Mouse (Mus musculus): ENCODE measurements at regions not wholly inside any gene's neighbourhood (a gene's known extent, or its start where the extent isn't known, plus 50 kb on each side); places are given as distances from the start of the nearest gene placed in this dataset.

- Histone ChIP-seq H3K4me1 (ENCODE audit: control insufficient read depth, insufficient read depth, low read length) (no peaks in the 10 kb centered on the region), H3K4me3 (ENCODE audit: insufficient read depth, low read length) (no peak overlapping the region), H3K27ac (ENCODE audit: insufficient read depth, low read depth, low read length) (no peak overlapping the region)
- no peak for TF ChIP-seq POLR2A (IDR thresholded peaks at IDR 0.05; ENCODE audit: borderline replicate concordance, low read depth, low read length)
- TF ChIP-seq CTCF (IDR thresholded peaks at IDR 0.05; ENCODE audit: low read depth, low read length), result no peak
Observed at GRCm38 (mm10) chr3:131943436-131943835, 141.7 kb upstream of the Dkk2 start.

DNA sequence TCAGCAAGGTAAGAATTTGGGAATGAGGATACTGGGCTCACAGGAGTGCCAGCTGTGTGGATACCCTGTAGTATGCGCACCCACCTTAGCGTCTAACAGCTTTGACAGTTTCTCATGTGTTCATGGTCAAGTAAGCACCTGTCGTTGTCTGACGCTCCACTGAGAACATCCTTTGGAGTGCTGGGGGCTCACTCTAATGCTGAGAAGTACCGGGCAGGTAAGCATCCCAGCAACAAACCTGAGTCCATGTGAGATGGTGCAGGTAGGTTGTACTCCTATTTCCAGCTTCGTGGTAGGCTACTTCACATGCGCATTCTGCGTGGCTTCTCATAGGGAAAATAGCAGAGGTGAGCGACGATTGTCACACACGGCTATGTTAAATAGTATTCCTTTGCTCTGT is 129.3 kb upstream of the Dkk2 start:
- Histone ChIP-seq H3K4me1 (ENCODE audit: control insufficient read depth, insufficient read depth, low read length) (no peaks in the 10 kb centered on the region), H3K27ac (ENCODE audit: insufficient read depth, low read depth, low read length) (no peak overlapping the region), H3K4me3 (ENCODE audit: insufficient read depth, low read length) (no peak overlapping the region)
- TF ChIP-seq CTCF (IDR thresholded peaks at IDR 0.05; ENCODE audit: low read depth, low read length) (no peak), POLR2A (IDR thresholded peaks at IDR 0.05; ENCODE audit: borderline replicate concordance, low read depth, low read length) (no peak)

DNA sequence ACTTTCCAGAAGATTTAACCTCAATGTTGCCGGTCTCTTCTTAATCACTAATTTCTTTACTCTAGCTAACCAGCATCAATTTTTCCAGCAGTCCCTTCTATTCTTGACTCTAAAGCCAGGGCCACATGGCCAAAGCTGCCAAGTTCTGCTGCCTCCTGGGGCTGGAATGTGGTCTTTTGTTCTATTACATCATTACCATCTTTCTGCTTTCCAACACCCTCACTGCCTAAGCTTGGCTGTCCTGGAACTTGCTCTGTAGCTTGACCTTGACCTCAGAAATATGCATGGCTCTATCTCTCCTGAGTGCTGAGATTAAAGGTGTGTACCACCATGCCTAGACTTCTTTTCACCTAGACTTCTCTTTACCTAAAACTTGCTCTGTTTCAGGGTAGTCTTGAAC is 124.5 kb upstream of the Dkk2 start:
- Histone ChIP-seq H3K4me3 (ENCODE audit: insufficient read depth, low read length) (no peak overlapping the region), H3K27ac (ENCODE audit: insufficient read depth, low read depth, low read length) (no peak overlapping the region), H3K4me1 (ENCODE audit: control insufficient read depth, insufficient read depth, low read length) (peaks cover 4% of the 10 kb centered on the region)
- TF ChIP-seq CTCF (IDR thresholded peaks at IDR 0.05; ENCODE audit: low read depth, low read length) (no peak), POLR2A (IDR thresholded peaks at IDR 0.05; ENCODE audit: borderline replicate concordance, low read depth, low read length) (no peak)

- H3K27ac ChIP-seq (ENCODE audit: insufficient read depth, low read depth, low read length), result no peak overlapping the region
- TF ChIP-seq POLR2A (IDR thresholded peaks at IDR 0.05; ENCODE audit: borderline replicate concordance, low read depth, low read length), result no peak
- TF ChIP-seq CTCF (IDR thresholded peaks at IDR 0.05; ENCODE audit: low read depth, low read length), result no peak
- H3K4me1 ChIP-seq (ENCODE audit: control insufficient read depth, insufficient read depth, low read length), result peaks cover 5% of the 10 kb centered on the region
- H3K4me3 ChIP-seq (ENCODE audit: insufficient read depth, low read length), result no peak overlapping the region
Observed at GRCm38 (mm10) chr3:131961571-131961970, 123.5 kb upstream of the Dkk2 start.

GRCm38 (mm10) chr3:131962870-131963269 is 122.2 kb upstream of the Dkk2 start:
- TF ChIP-seq POLR2A (IDR thresholded peaks at IDR 0.05; ENCODE audit: borderline replicate concordance, low read depth, low read length), result no peak
- no peak for TF ChIP-seq CTCF (IDR thresholded peaks at IDR 0.05; ENCODE audit: low read depth, low read length)
- Histone ChIP-seq H3K27ac (ENCODE audit: insufficient read depth, low read depth, low read length) (no peak overlapping the region), H3K4me1 (ENCODE audit: control insufficient read depth, insufficient read depth, low read length) (peaks cover 5% of the 10 kb centered on the region)

GRCm38 (mm10) chr3:131964952-131965351 is 120.1 kb upstream of the Dkk2 start:
- no peak overlapping the region for H3K27ac ChIP-seq (ENCODE audit: insufficient read depth, low read depth, low read length)
- no peak for TF ChIP-seq POLR2A (IDR thresholded peaks at IDR 0.05; ENCODE audit: borderline replicate concordance, low read depth, low read length)
- no peak for TF ChIP-seq CTCF (IDR thresholded peaks at IDR 0.05; ENCODE audit: low read depth, low read length)
- peaks cover 5% of the 10 kb centered on the region for H3K4me1 ChIP-seq (ENCODE audit: control insufficient read depth, insufficient read depth, low read length)
- no peak overlapping the region for H3K4me3 ChIP-seq (ENCODE audit: insufficient read depth, low read length)

More at GRCm38 (mm10) chr3:131962870-131963269, 122.2 kb upstream of the Dkk2 start:
- H3K4me3 ChIP-seq (ENCODE audit: insufficient read depth, low read length), result no peak overlapping the region

DNA sequence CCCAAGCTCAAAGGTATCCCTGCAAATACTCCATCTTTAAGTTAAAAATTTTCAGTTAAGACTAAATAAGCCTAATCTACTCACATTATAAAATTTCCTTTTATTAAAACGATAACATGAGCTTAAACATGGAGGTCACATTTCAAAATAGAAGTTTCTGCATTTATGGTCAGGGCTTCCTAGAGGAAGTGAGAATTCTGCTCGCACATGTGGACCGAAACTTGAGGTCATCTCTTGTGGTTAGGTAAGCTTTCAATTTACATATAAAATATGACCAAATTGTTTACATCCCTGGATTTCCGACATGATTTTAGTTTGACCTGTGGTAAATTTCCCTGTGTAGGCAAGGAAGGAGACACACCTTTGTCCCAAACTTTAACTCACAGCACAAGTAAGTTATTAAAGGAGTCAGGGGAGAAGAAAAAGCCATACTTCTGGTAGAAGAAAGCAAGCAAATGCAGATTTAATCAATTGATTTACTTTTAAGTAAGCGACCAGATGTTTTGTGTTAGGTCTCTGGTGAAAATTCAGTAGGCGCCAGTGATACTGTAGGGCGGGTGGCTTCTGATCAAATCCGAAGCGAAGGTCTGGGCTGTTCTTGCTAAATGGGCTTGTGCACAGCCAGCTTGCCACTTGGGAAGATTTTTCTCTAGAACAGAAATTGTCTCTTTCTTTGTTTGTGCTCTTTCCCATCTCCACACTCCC is 119.5 kb upstream of the Dkk2 start:
- no peak for TF ChIP-seq CTCF (IDR thresholded peaks at IDR 0.05; ENCODE audit: low read depth, low read length)
- no peak for TF ChIP-seq POLR2A (IDR thresholded peaks at IDR 0.05; ENCODE audit: borderline replicate concordance, low read depth, low read length)
- H3K4me3 ChIP-seq (ENCODE audit: insufficient read depth, low read length), result no peak overlapping the region
- H3K27ac ChIP-seq (ENCODE audit: insufficient read depth, low read depth, low read length), result no peak overlapping the region
- H3K4me1 ChIP-seq (ENCODE audit: control insufficient read depth, insufficient read depth, low read length), result peaks cover 5% of the 10 kb centered on the region

DNA sequence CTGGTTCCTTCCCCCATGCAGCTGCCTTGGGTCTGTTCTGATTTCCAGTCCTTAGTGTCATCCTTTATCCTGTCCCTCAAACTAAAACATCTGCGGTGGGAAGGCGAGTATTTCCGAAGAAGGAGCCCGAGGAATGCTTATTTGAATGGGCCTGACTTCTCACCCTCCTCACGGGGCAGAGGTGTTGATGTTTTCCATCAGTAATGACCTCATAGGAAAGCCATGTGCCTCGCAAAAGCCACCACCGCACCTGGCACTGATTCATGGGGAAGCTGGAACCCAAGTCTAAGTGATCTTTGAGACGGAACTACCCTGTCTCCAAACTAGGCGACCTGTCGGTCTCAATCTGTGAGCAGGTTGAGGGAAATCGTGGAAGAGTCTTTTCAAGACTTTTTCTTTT is 117.8 kb upstream of the Dkk2 start:
- Histone ChIP-seq H3K4me1 (ENCODE audit: control insufficient read depth, insufficient read depth, low read length) (peaks cover 5% of the 10 kb centered on the region), H3K4me3 (ENCODE audit: insufficient read depth, low read length) (no peak overlapping the region), H3K27ac (ENCODE audit: insufficient read depth, low read depth, low read length) (no peak overlapping the region)
- TF ChIP-seq POLR2A (IDR thresholded peaks at IDR 0.05; ENCODE audit: borderline replicate concordance, low read depth, low read length) (no peak), CTCF (IDR thresholded peaks at IDR 0.05; ENCODE audit: low read depth, low read length) (no peak)

- Histone ChIP-seq H3K4me3 (ENCODE audit: insufficient read depth, low read length) (no peak overlapping the region), H3K27ac (ENCODE audit: insufficient read depth, low read depth, low read length) (no peak overlapping the region), H3K4me1 (ENCODE audit: control insufficient read depth, insufficient read depth, low read length) (no peaks in the 10 kb centered on the region; the same call in 1 of the 2 replicates)
- TF ChIP-seq CTCF (IDR thresholded peaks at IDR 0.05; ENCODE audit: low read depth, low read length) (no peak), POLR2A (IDR thresholded peaks at IDR 0.05; ENCODE audit: borderline replicate concordance, low read depth, low read length) (no peak)
Observed at GRCm38 (mm10) chr3:131970827-131971226, 114.3 kb upstream of the Dkk2 start.

- TF ChIP-seq POLR2A (IDR thresholded peaks at IDR 0.05; ENCODE audit: borderline replicate concordance, low read depth, low read length) (no peak), CTCF (IDR thresholded peaks at IDR 0.05; ENCODE audit: low read depth, low read length) (peak; percentile 77)
- no peak overlapping the region for H3K27ac ChIP-seq (ENCODE audit: insufficient read depth, low read depth, low read length)
- H3K4me1 ChIP-seq (ENCODE audit: control insufficient read depth, insufficient read depth, low read length), result no peaks in the 10 kb centered on the region
- no peak overlapping the region for H3K4me3 ChIP-seq (ENCODE audit: insufficient read depth, low read length)
Observed at GRCm38 (mm10) chr3:131975940-131976628, 109.0 kb upstream of the Dkk2 start.
